In the genomic region with DNA sequence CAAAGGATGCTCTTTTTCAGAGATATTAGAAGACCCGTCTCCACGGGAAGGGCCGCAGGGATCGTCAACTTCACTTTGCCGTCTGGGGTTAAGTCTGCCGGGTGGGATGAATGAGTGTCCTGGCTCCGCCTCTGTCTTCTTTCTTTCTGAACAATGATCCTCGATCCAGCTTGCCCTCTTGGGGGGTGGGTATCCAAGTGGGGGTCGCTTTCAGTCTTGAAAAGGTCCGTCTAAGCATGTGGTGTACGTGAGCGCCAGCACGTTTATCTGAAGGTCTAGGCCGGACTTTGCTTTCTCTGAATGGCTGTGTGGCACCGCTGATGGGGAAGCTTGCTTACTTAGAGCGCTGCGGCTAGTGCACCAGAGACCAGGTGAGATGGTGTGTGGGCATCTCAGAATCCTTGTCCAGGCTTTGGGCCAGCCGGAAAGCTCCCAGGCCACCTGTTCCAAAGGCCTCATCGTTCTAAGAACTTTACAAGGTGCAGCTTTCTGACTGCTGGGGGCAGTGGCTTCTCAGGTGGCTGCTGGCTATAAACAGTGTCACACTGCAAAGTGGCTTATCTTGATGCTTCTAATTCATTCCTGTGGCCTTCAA, we compare ENCODE assay signal across 9 mouse cellular contexts. TPM values are rescaled to one million over a fixed set of nuclear protein-coding genes. Genes with fewer than 3 reads are reported as not detected.
DNase-seq lines count a peak whose midpoint lies in the region; ATAC-seq and TF ChIP-seq lines count a peak whose summit lies in the region.
"Had no signal": no experiment of that assay in that cellular context is flagged by ENCODE, and none has a peak within 500 bp of the region (broad histone marks: within the 10 kb centered on the region; RNA-seq: fewer than 3 reads in every experiment).

No protein-coding gene starts in this region.

- H3K9me3 ChIP-seq in stomach, postnatal 0 days (ENCODE audit: control insufficient read depth, low read length): no peaks in the 10 kb centered on the region

- DNase-seq in cerebellum, adult 18-20 months: peak; percentile 58 to 62
- no peak for DNase-seq in thymus, adult 2 months
- no peak for DNase-seq in thymus, postnatal 4 days
- no peak for DNase-seq in stomach, postnatal 0 days (ENCODE audit: low spot score)
- DNase-seq in frontal cortex, postnatal 36 days (ENCODE audit: low spot score in 2 of 2): no peak
- DNase-seq in urinary bladder, postnatal 25 days (ENCODE audit: low spot score): no peak
- DNase-seq: lung, postnatal 10 days had no signal

- 90% methylated on average over 19 of the region's 19 CpGs for WGBS in thymus, adult 2 months
- WGBS in macrophage (ENCODE audit: missing documents): 94% methylated on average over 17 of the region's 19 CpGs
- 64% methylated on average over 19 of the region's 19 CpGs for WGBS in stomach, postnatal 0 days

- H3K4me3 ChIP-seq in thymus, adult 2 months (ENCODE audit: control insufficient read depth, insufficient read depth, low read length): no peak overlapping the region
- H3K4me3 ChIP-seq in macrophage (ENCODE audit: inconsistent target): no peak overlapping the region
- no peak overlapping the region for H3K4me3 ChIP-seq in stomach, postnatal 0 days (ENCODE audit: low read depth, low read length)

- TF ChIP-seq EP300 in stomach, postnatal 0 days (optimal IDR thresholded peaks at IDR 0.05): no peak

- no peaks in the 10 kb centered on the region for H3K27me3 ChIP-seq in thymus, adult 2 months (ENCODE audit: control insufficient read depth, insufficient read depth, low read length)
- H3K27me3 ChIP-seq in stomach, postnatal 0 days (ENCODE audit: control insufficient read depth, insufficient read depth, low read length): no peaks in the 10 kb centered on the region

- ATAC-seq in cerebellum, adult (ENCODE audit: insufficient number of reproducible peaks, low FRiP score, low TSS enrichment): no peak
- no peak for ATAC-seq in stomach, postnatal 0 days (ENCODE audit: low FRiP score, low TSS enrichment)

- no peak for TF ChIP-seq CTCF in thymus, adult 2 months (IDR thresholded peaks at IDR 0.05; ENCODE audit: borderline replicate concordance, control insufficient read depth, extremely low read depth, insufficient read depth, low read length, poor library complexity)
- TF ChIP-seq CTCF in stomach, postnatal 0 days (IDR thresholded peaks at IDR 0.05; ENCODE audit: low read depth): no peak

- H3K9ac ChIP-seq in stomach, postnatal 0 days (ENCODE audit: low read length): 0 out of 2 replicates have a peak overlapping the region, but pooled peaks have one; percentile 14

- H3K36me3 ChIP-seq in thymus, adult 2 months (ENCODE audit: control insufficient read depth, insufficient read depth, low read length): no peaks in the 10 kb centered on the region
- H3K36me3 ChIP-seq in macrophage (ENCODE audit: inconsistent target): no peaks in the 10 kb centered on the region
- H3K36me3 ChIP-seq in stomach, postnatal 0 days (ENCODE audit: control insufficient read depth, insufficient read depth, low read length): peaks cover 2% of the 10 kb centered on the region; the same call in 1 of the 2 replicates

- H3K79me2 ChIP-seq in macrophage (ENCODE audit: inconsistent target): peaks cover 74% of the 10 kb centered on the region

- peak overlapping the region; percentile 35; the same call in 1 of the 2 replicates for H3K27ac ChIP-seq in thymus, adult 2 months (ENCODE audit: control insufficient read depth, insufficient read depth, low read length)
- peak overlapping the region; percentile 65; the same call in 1 of the 2 replicates for H3K27ac ChIP-seq in macrophage
- no peak overlapping the region for H3K27ac ChIP-seq in stomach, postnatal 0 days (replicated peaks)

- peak overlapping the region; percentile 29 for H3K4me2 ChIP-seq in stomach, postnatal 0 days (replicated peaks; ENCODE audit: low read depth)

- TF ChIP-seq POLR2A in thymus, adult 2 months (IDR thresholded peaks at IDR 0.05; ENCODE audit: control insufficient read depth, extremely low read depth, insufficient read depth, low read length, poor library complexity): no peak

- H3K4me1 ChIP-seq in thymus, adult 2 months (replicated peaks; ENCODE audit: control insufficient read depth, insufficient read depth, low read length): peaks cover 34% of the 10 kb centered on the region
- peaks cover 13% of the 10 kb centered on the region for H3K4me1 ChIP-seq in stomach, postnatal 0 days (replicated peaks; ENCODE audit: control insufficient read depth, insufficient read depth)

RNA-seq across cellular contexts. Expression of gene Trak1, which starts 2.8 kb away (rescaled TPM):
- polyA plus RNA-seq in thymus, adult 2 months (2012; rRNA removed): 96.5 and 103 TPM in 2 replicates
- 100 to 1,000 TPM; 175 to 281 (median 222) TPM for total RNA-seq in macrophage (2018; cell fraction: chromatin; rRNA removed)
- total RNA-seq in macrophage (2018; cell fraction: cytosol; rRNA removed): 10 to 100 TPM; 48.6 to 71.4 (median 54.7) TPM
- total RNA-seq in macrophage (2018; cell fraction: nucleus; rRNA removed): 100 to 1,000 TPM in 25 of 26 experiments, 10 to 100 TPM in 1; 94.9 to 207 (median 141) TPM
- polyA plus RNA-seq in macrophage (2018): 30.9 to 32.9 TPM (median 32.9 TPM) in 3 replicates
- polyA plus RNA-seq in stomach, postnatal 0 days (2015; fragmentation: Nextera tagmentation; extraction: Ambion mirVana): 24.0 and 27.7 TPM in 2 replicates

RNA-seq across cellular contexts. Expression of gene Ulk4, which starts 23.1 kb away (rescaled TPM):
- 1.4 and 2.9 TPM in 2 replicates for polyA plus RNA-seq in thymus, adult 2 months (2012; rRNA removed)
- total RNA-seq in macrophage (2018; cell fraction: chromatin; rRNA removed): 10 to 100 TPM in 3 of 26 experiments, 1 to 10 TPM in 22, under 1 TPM in 1; 0.92 to 10.8 (median 6.6) TPM
- 1 to 10 TPM in 1 of 26 experiments, under 1 TPM in 25; 0.33 to 1.5 (median 0.57) TPM for total RNA-seq in macrophage (2018; cell fraction: cytosol; rRNA removed)
- total RNA-seq in macrophage (2018; cell fraction: nucleus; rRNA removed): 1 to 10 TPM in 24 of 26 experiments, under 1 TPM in 2; 0.52 to 3.7 (median 2.2) TPM
- 0.25 to 2.2 TPM (median 1.1 TPM) in 3 replicates for polyA plus RNA-seq in macrophage (2018)
- polyA plus RNA-seq in stomach, postnatal 0 days (2015; fragmentation: Nextera tagmentation; extraction: Ambion mirVana): 69.3 and 73.3 TPM in 2 replicates

Comparison
In these comparisons a context has a peak if more than half of its experiments do, and no peak if none do; other contexts are left out.
1. DNase-seq: peak in cerebellum, adult 18-20 months (2 of 2); none in thymus, adult 2 months (single experiment), thymus, postnatal 4 days (single experiment), stomach, postnatal 0 days (single experiment), frontal cortex, postnatal 36 days (0 of 2) and urinary bladder, postnatal 25 days (single experiment).
2. RNA of gene Ulk4, which starts 23.1 kb away (polyA plus RNA-seq): 69.3 to 73.3 TPM in stomach, postnatal 0 days; 1.4 to 2.9 TPM in thymus, adult 2 months and 0.25 to 2.2 TPM in macrophage; every median in the first group is over 10 times any median in the second.